Mouse (Mus musculus): ENCODE results near the gene Cmtm2a.

DNA sequence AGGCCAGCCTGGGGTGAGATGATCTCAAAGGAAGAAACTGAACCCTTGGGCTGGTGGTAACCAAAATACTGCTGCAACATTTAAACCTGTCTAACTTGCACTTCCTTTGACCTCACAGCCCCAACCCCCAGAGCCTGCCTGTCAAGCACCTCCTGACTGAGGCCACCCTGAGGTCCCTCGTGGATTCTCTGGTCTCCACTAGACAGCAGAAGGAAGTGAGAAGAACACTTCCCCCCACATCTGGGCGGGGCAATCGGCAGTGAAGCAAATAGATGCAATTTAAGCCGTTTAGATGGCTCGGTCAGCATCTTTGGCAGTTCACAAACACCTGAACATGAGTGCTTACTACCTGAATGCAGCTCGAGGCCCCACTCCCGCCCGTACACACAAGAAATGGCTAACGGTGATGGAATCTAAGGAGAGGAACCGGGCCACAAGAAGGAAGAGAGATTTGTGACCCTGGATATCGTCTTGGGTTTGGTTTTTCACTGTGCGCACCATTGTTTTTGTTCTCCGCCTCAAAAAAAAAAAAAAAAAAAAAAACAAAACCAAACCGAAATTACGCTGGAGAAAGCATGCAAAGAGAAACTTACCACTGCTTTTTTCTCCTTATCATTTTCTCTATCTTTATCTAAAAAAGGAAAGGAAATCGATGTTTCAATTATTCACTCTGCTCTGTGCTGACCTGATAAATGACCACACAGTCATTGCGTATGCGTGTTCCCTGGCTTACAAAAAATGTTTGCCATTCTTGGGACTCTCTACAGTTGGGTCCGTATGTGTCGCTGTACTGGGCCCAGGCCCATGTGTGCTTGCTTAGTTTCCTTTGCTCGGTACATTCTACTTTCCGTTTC lies 45.7 kb downstream of the Cmtm2a start:
- TF ChIP-seq CTCF (IDR thresholded peaks at IDR 0.05; ENCODE audit: insufficient read depth, low read depth, low read length) = no peak
- no peak for TF ChIP-seq POLR2A (IDR thresholded peaks at IDR 0.05; ENCODE audit: insufficient read depth, low read depth, low read length)
